Mouse (Mus musculus): ENCODE measurements at regions not wholly inside any gene's neighbourhood (a gene's known extent, or its start where the extent isn't known, plus 50 kb on each side); places are given as distances from the start of the nearest gene placed in this dataset.

DNA sequence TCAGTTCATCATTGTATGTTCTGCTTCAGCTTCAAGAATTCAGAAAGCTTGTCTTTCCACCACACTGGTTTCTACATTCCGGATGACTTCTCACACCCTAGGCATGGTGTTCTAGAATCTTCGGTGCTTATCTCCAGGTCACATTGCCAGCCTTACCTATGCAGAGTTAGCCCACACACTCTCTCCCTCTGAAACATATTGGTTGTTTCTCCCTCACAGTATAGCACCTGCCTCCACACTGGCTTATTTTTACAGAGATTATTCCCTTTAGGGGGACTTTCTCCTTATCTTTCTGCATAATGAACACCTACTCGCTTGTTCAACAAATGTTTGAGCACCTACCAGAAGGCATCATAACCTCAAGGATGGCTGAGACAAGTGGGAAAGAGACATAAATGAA is 368.0 kb upstream of the Cdh5 start:
- TF ChIP-seq CTCF (IDR thresholded peaks at IDR 0.05; ENCODE audit: low read depth, low read length) (no peak), EP300 (IDR thresholded peaks at IDR 0.05; ENCODE audit: insufficient read depth, low read depth, low read length) (no peak), POLR2A (IDR thresholded peaks at IDR 0.05; ENCODE audit: insufficient read depth, low read length) (no peak)
- H3K4me3 ChIP-seq (ENCODE audit: low read depth, low read length), result no peak overlapping the region
- peaks cover 3% of the 10 kb centered on the region for H3K27me3 ChIP-seq (ENCODE audit: control insufficient read depth, insufficient read depth, low read length, poor library complexity, severe bottlenecking)
- H3K4me1 ChIP-seq (ENCODE audit: control insufficient read depth, insufficient read depth, low read length), result no peaks in the 10 kb centered on the region
- H3K9ac ChIP-seq (ENCODE audit: low read depth, poor library complexity, severe bottlenecking), result no peak overlapping the region
- no peak overlapping the region for H3K27ac ChIP-seq (ENCODE audit: insufficient read depth, low read length)
- no peaks in the 10 kb centered on the region for H3K36me3 ChIP-seq (ENCODE audit: control insufficient read depth, insufficient read depth, low read length, poor library complexity, severe bottlenecking)
- 0 out of 2 replicates have a peak, but pooled peaks cover 2% of the 10 kb centered on the region for H3K9me3 ChIP-seq (replicated peaks; ENCODE audit: control insufficient read depth, insufficient read depth, low read length, poor library complexity, severe bottlenecking)

GRCm38 (mm10) chr8:103738330-103738729 is 363.1 kb upstream of the Cdh5 start:
- H3K4me3 ChIP-seq (ENCODE audit: low read depth, low read length), result no peak overlapping the region
- no peaks in the 10 kb centered on the region for H3K36me3 ChIP-seq (ENCODE audit: control insufficient read depth, insufficient read depth, low read length, poor library complexity, severe bottlenecking)
- 0 out of 2 replicates have a peak, but pooled peaks cover 3% of the 10 kb centered on the region for H3K9me3 ChIP-seq (replicated peaks; ENCODE audit: control insufficient read depth, insufficient read depth, low read length, poor library complexity, severe bottlenecking)
- H3K4me1 ChIP-seq (ENCODE audit: control insufficient read depth, insufficient read depth, low read length), result no peaks in the 10 kb centered on the region
- H3K9ac ChIP-seq (ENCODE audit: low read depth, poor library complexity, severe bottlenecking), result no peak overlapping the region
- peaks cover 3% of the 10 kb centered on the region for H3K27me3 ChIP-seq (ENCODE audit: control insufficient read depth, insufficient read depth, low read length, poor library complexity, severe bottlenecking)
- TF ChIP-seq POLR2A (IDR thresholded peaks at IDR 0.05; ENCODE audit: insufficient read depth, low read length) (no peak), EP300 (IDR thresholded peaks at IDR 0.05; ENCODE audit: insufficient read depth, low read depth, low read length) (no peak), CTCF (IDR thresholded peaks at IDR 0.05; ENCODE audit: low read depth, low read length) (no peak)
- no peak overlapping the region for H3K27ac ChIP-seq (ENCODE audit: insufficient read depth, low read length)

GRCm38 (mm10) chr8:103741395-103741794 is 360.0 kb upstream of the Cdh5 start:
- Histone ChIP-seq H3K4me1 (ENCODE audit: control insufficient read depth, insufficient read depth, low read length) (no peaks in the 10 kb centered on the region), H3K27ac (ENCODE audit: insufficient read depth, low read length) (no peak overlapping the region), H3K9ac (ENCODE audit: low read depth, poor library complexity, severe bottlenecking) (no peak overlapping the region), H3K36me3 (ENCODE audit: control insufficient read depth, insufficient read depth, low read length, poor library complexity, severe bottlenecking) (no peaks in the 10 kb centered on the region), H3K4me3 (ENCODE audit: low read depth, low read length) (no peak overlapping the region), H3K27me3 (ENCODE audit: control insufficient read depth, insufficient read depth, low read length, poor library complexity, severe bottlenecking) (peaks cover 3% of the 10 kb centered on the region), H3K9me3 (replicated peaks; ENCODE audit: control insufficient read depth, insufficient read depth, low read length, poor library complexity, severe bottlenecking) (0 out of 2 replicates have a peak, but pooled peaks cover 3% of the 10 kb centered on the region)
- TF ChIP-seq CTCF (IDR thresholded peaks at IDR 0.05; ENCODE audit: low read depth, low read length) (no peak), EP300 (IDR thresholded peaks at IDR 0.05; ENCODE audit: insufficient read depth, low read depth, low read length) (no peak), POLR2A (IDR thresholded peaks at IDR 0.05; ENCODE audit: insufficient read depth, low read length) (no peak)

- no peaks in the 10 kb centered on the region for H3K4me1 ChIP-seq (ENCODE audit: control insufficient read depth, insufficient read depth, low read length)
- no peak overlapping the region for H3K9ac ChIP-seq (ENCODE audit: low read depth, poor library complexity, severe bottlenecking)
- H3K9me3 ChIP-seq (replicated peaks; ENCODE audit: control insufficient read depth, insufficient read depth, low read length, poor library complexity, severe bottlenecking), result no peaks in the 10 kb centered on the region
- no peak overlapping the region for H3K27ac ChIP-seq (ENCODE audit: insufficient read depth, low read length)
- no peaks in the 10 kb centered on the region for H3K36me3 ChIP-seq (ENCODE audit: control insufficient read depth, insufficient read depth, low read length, poor library complexity, severe bottlenecking)
- TF ChIP-seq CTCF (IDR thresholded peaks at IDR 0.05; ENCODE audit: low read depth, low read length) (no peak), POLR2A (IDR thresholded peaks at IDR 0.05; ENCODE audit: insufficient read depth, low read length) (no peak), EP300 (IDR thresholded peaks at IDR 0.05; ENCODE audit: insufficient read depth, low read depth, low read length) (no peak)
- no peak overlapping the region for H3K4me3 ChIP-seq (ENCODE audit: low read depth, low read length)
- H3K27me3 ChIP-seq (ENCODE audit: control insufficient read depth, insufficient read depth, low read length, poor library complexity, severe bottlenecking), result no peaks in the 10 kb centered on the region; the same call in 1 of the 2 replicates
Measured at GRCm38 (mm10) chr8:103748734-103749133, 352.7 kb upstream of the Cdh5 start.

- H3K4me3 ChIP-seq (ENCODE audit: low read depth, low read length), result no peak overlapping the region
- no peaks in the 10 kb centered on the region for H3K9me3 ChIP-seq (replicated peaks; ENCODE audit: control insufficient read depth, insufficient read depth, low read length, poor library complexity, severe bottlenecking)
- H3K36me3 ChIP-seq (ENCODE audit: control insufficient read depth, insufficient read depth, low read length, poor library complexity, severe bottlenecking), result no peaks in the 10 kb centered on the region
- H3K9ac ChIP-seq (ENCODE audit: low read depth, poor library complexity, severe bottlenecking), result no peak overlapping the region
- no peaks in the 10 kb centered on the region for H3K4me1 ChIP-seq (ENCODE audit: control insufficient read depth, insufficient read depth, low read length)
- H3K27me3 ChIP-seq (ENCODE audit: control insufficient read depth, insufficient read depth, low read length, poor library complexity, severe bottlenecking), result no peaks in the 10 kb centered on the region; the same call in 1 of the 2 replicates
- no peak for TF ChIP-seq EP300 (IDR thresholded peaks at IDR 0.05; ENCODE audit: insufficient read depth, low read depth, low read length)
- TF ChIP-seq CTCF (IDR thresholded peaks at IDR 0.05; ENCODE audit: low read depth, low read length), result no peak
- TF ChIP-seq POLR2A (IDR thresholded peaks at IDR 0.05; ENCODE audit: insufficient read depth, low read length), result no peak
- H3K27ac ChIP-seq (ENCODE audit: insufficient read depth, low read length), result no peak overlapping the region
Measured at GRCm38 (mm10) chr8:103750278-103751097, 350.9 kb upstream of the Cdh5 start.

GRCm38 (mm10) chr8:103751161-103751560 is 350.3 kb upstream of the Cdh5 start:
- no peak overlapping the region for H3K9ac ChIP-seq (ENCODE audit: low read depth, poor library complexity, severe bottlenecking)
- TF ChIP-seq POLR2A (IDR thresholded peaks at IDR 0.05; ENCODE audit: insufficient read depth, low read length) (no peak), CTCF (IDR thresholded peaks at IDR 0.05; ENCODE audit: low read depth, low read length) (no peak), EP300 (IDR thresholded peaks at IDR 0.05; ENCODE audit: insufficient read depth, low read depth, low read length) (no peak)
- no peak overlapping the region for H3K4me3 ChIP-seq (ENCODE audit: low read depth, low read length)
- no peak overlapping the region for H3K27ac ChIP-seq (ENCODE audit: insufficient read depth, low read length)
- H3K36me3 ChIP-seq (ENCODE audit: control insufficient read depth, insufficient read depth, low read length, poor library complexity, severe bottlenecking), result no peaks in the 10 kb centered on the region
- H3K4me1 ChIP-seq (ENCODE audit: control insufficient read depth, insufficient read depth, low read length), result no peaks in the 10 kb centered on the region
- H3K9me3 ChIP-seq (replicated peaks; ENCODE audit: control insufficient read depth, insufficient read depth, low read length, poor library complexity, severe bottlenecking), result no peaks in the 10 kb centered on the region
- H3K27me3 ChIP-seq (ENCODE audit: control insufficient read depth, insufficient read depth, low read length, poor library complexity, severe bottlenecking), result no peaks in the 10 kb centered on the region; the same call in 1 of the 2 replicates
